Mouse (Mus musculus) midbrain, embryonic 14.5 days (tissue): ENCODE data around the gene Ubxn7. TPM values are rescaled to one million over a fixed set of nuclear protein-coding genes. Genes with fewer than 3 reads are reported as not detected.
"Not testable (repeated sequence)": the region's sequence is repeated elsewhere in the genome, so short reads cannot be mapped to it uniquely, and the experiment has no call there.

Experiments used
- ATAC-seq: fragments of 200-750 bp; cut with Nextera tagmentation; 2 replicates; pipeline ENCODE4 v1.8.0; 2017; ENCODE audit warnings: moderate number of reproducible peaks, moderate library complexity; ENCODE audit not compliant: low FRiP score, low TSS enrichment
- DNase-seq: peaks from one replicate; pipeline ENCODE4 v3.0.0-alpha.2; 2015
- H3K27ac ChIP-seq: fragments of 300-500 bp; sonication (generic); replicated peaks from 2 replicates; pipeline ENCODE4 v1.5.1; 2014; ENCODE audit warnings: mild to moderate bottlenecking, low read depth, low read length, moderate library complexity
- H3K27me3 ChIP-seq: fragments of 300-500 bp; sonication (generic); 2 replicates; pipeline ENCODE4 v1.6.1; 2014; ENCODE audit warnings: low read length, control low read depth, mixed read lengths; ENCODE audit not compliant: control insufficient read depth, insufficient read depth
- H3K36me3 ChIP-seq: fragments of 300-500 bp; sonication (generic); 2 replicates; pipeline ENCODE4 v1.6.1; 2014; ENCODE audit warnings: low read length, control low read depth; ENCODE audit not compliant: control insufficient read depth, insufficient read depth
- H3K4me1 ChIP-seq: fragments of 300-500 bp; sonication (generic); 2 replicates; pipeline ENCODE4 v1.6.1; 2014; ENCODE audit warnings: mild to moderate bottlenecking, antibody characterized with exemption, low read length, control low read depth; ENCODE audit not compliant: control insufficient read depth, insufficient read depth
- H3K4me2 ChIP-seq: fragments of 300-500 bp; sonication (generic); 2 replicates; pipeline ENCODE4 v1.6.1; 2014; ENCODE audit warnings: mild to moderate bottlenecking, low read length, moderate library complexity
- H3K4me3 ChIP-seq: fragments of 300-500 bp; sonication (generic); replicated peaks from 2 replicates; pipeline ENCODE4 v1.5.1; 2014; ENCODE audit warnings: low read depth, low read length
- H3K9ac ChIP-seq: fragments of 300-500 bp; sonication (generic); replicated peaks from 2 replicates; pipeline ENCODE4 v1.6.1; 2014; ENCODE audit warnings: mild to moderate bottlenecking, low read length, moderate library complexity
- H3K9me3 ChIP-seq: fragments of 300-500 bp; sonication (generic); 2 replicates; pipeline ENCODE4 v1.6.1; 2016; ENCODE audit warnings: low read length, control low read depth, mixed read lengths; ENCODE audit not compliant: control insufficient read depth
- WGBS: fragments of 180-500 bp; shearing (Covaris S2); extraction: QIAGEN DNeasy Blood & Tissue Kit; methylation state at CpG from one replicate; pipeline ENCODE4 v1.1.7; 2014; 5-methylcytosine and 5-hydroxymethylcytosine counted together
- polyA plus RNA-seq: library from polyadenylated mRNA; unstranded; fragments of >200 nt; fragmentation: Nextera tagmentation; extraction: Ambion mirVana; gene quantifications from 2 replicates; pipeline ENCODE4 v1.2.1, GENCODE M21; 2014

Gene Ubxn7
- polyA plus RNA-seq, result 29.1 and 30.0 TPM in 2 replicates

- WGBS, result under 1% methylated on average over 45 of the region's 52 CpGs
- H3K27me3 ChIP-seq, result no peaks in the 10 kb centered on the region
- peak within 1 kb of the TSS; percentile 68 for H3K4me2 ChIP-seq
- H3K27ac ChIP-seq, result peak within 1 kb of the TSS; percentile 94
- H3K9ac ChIP-seq, result peak within 1 kb of the TSS; percentile 95
- ATAC-seq (peak; percentile 97), DNase-seq (peak; percentile 99)
- no peaks in the 10 kb centered on the region for H3K36me3 ChIP-seq
- no peaks in the 10 kb centered on the region for H3K9me3 ChIP-seq
- H3K4me3 ChIP-seq, result peak within 1 kb of the TSS; percentile 99
- peaks cover 9% of the 10 kb centered on the region for H3K4me1 ChIP-seq
These were observed at the start of gene Ubxn7 for GRCm38 (mm10) chr16:32332040-32332555. TSS of gene Ubxn7 (plus strand) at chr16:32332257.

- Histone ChIP-seq H3K4me3 (no peak overlapping the region), H3K4me2 (no peak overlapping the region), H3K27me3 (no peaks in the 10 kb centered on the region), H3K36me3 (peaks cover 46% of the 10 kb centered on the region), H3K4me1 (peaks cover 23% of the 10 kb centered on the region), H3K9ac (no peak overlapping the region), H3K9me3 (no peaks in the 10 kb centered on the region), H3K27ac (no peak overlapping the region)
- ATAC-seq (no peak), DNase-seq (no peak)
These were observed 49.4 kb upstream of the Ubxn7 start for GRCm38 (mm10) chr16:32282608-32283007.

- peaks cover 54% of the 10 kb centered on the region for H3K36me3 ChIP-seq
- ATAC-seq, result no peak
These were observed 40.2 kb upstream of the Ubxn7 start for GRCm38 (mm10) chr16:32291821-32292220.

GRCm38 (mm10) chr16:32299617-32300016 lies 32.4 kb upstream of the Ubxn7 start:
- DNase-seq, ATAC-seq, H3K9ac ChIP-seq, H3K9me3 ChIP-seq, H3K4me1 ChIP-seq, H3K27me3 ChIP-seq, H3K4me2 ChIP-seq, H3K4me3 ChIP-seq, H3K27ac ChIP-seq: not testable (repeated sequence)
- H3K36me3 ChIP-seq, result peaks cover 51% of the 10 kb centered on the region
- 96% methylated on average over 4 of the region's 4 CpGs for WGBS

More at GRCm38 (mm10) chr16:32291821-32292220, 40.2 kb upstream of the Ubxn7 start:
- 99% methylated on average over 4 of the region's 4 CpGs for WGBS
- Histone ChIP-seq H3K27me3 (no peaks in the 10 kb centered on the region), H3K4me1 (no peaks in the 10 kb centered on the region), H3K9me3 (no peaks in the 10 kb centered on the region; the same call in 1 of the 2 replicates), H3K27ac (no peak overlapping the region), H3K4me2 (no peak overlapping the region), H3K4me3 (no peak overlapping the region), H3K9ac (no peak overlapping the region)
- no peak for DNase-seq

- H3K9me3 ChIP-seq, result no peaks in the 10 kb centered on the region
- no peak overlapping the region for H3K27ac ChIP-seq
- no peak overlapping the region for H3K4me2 ChIP-seq
- ATAC-seq (no peak), DNase-seq (no peak)
- H3K4me1 ChIP-seq, result no peaks in the 10 kb centered on the region
- 43% methylated on average over 1 of the region's 1 CpGs for WGBS
- H3K9ac ChIP-seq, result no peak overlapping the region
- H3K4me3 ChIP-seq, result no peak overlapping the region
- peaks cover 28% of the 10 kb centered on the region for H3K36me3 ChIP-seq
- no peaks in the 10 kb centered on the region for H3K27me3 ChIP-seq
These were observed 29.0 kb upstream of the Ubxn7 start for GRCm38 (mm10) chr16:32303046-32303445.

- no peak for ATAC-seq
- H3K4me3 ChIP-seq, result no peak overlapping the region
- no peaks in the 10 kb centered on the region for H3K4me1 ChIP-seq
- H3K9me3 ChIP-seq, result no peaks in the 10 kb centered on the region
- H3K4me2 ChIP-seq, result no peak overlapping the region
- no peak overlapping the region for H3K27ac ChIP-seq
- H3K9ac ChIP-seq, result no peak overlapping the region
- WGBS, result 94% methylated on average over 7 of the region's 7 CpGs
- no peak for DNase-seq
- H3K27me3 ChIP-seq, result no peaks in the 10 kb centered on the region
- H3K36me3 ChIP-seq, result peaks cover 20% of the 10 kb centered on the region
These were observed 28.2 kb upstream of the Ubxn7 start for GRCm38 (mm10) chr16:32303886-32304285.

GRCm38 (mm10) chr16:32311970-32312369 lies 20.1 kb upstream of the Ubxn7 start:
- no peaks in the 10 kb centered on the region for H3K36me3 ChIP-seq

GRCm38 (mm10) chr16:32312386-32312785 lies 19.7 kb upstream of the Ubxn7 start:
- WGBS, result 60% methylated on average over 5 of the region's 5 CpGs
- no peak for DNase-seq
- Histone ChIP-seq H3K27ac (no peak overlapping the region), H3K9me3 (no peaks in the 10 kb centered on the region), H3K4me1 (no peaks in the 10 kb centered on the region), H3K4me2 (no peak overlapping the region), H3K27me3 (no peaks in the 10 kb centered on the region), H3K9ac (no peak overlapping the region), H3K36me3 (no peaks in the 10 kb centered on the region), H3K4me3 (no peak overlapping the region)
- ATAC-seq, result no peak

More at GRCm38 (mm10) chr16:32311970-32312369, 20.1 kb upstream of the Ubxn7 start:
- H3K4me3 ChIP-seq, result no peak overlapping the region
- 77% methylated on average over 4 of the region's 4 CpGs for WGBS
- no peak overlapping the region for H3K4me2 ChIP-seq
- H3K9me3 ChIP-seq, result no peaks in the 10 kb centered on the region
- no peak for DNase-seq
- H3K4me1 ChIP-seq, result no peaks in the 10 kb centered on the region
- H3K9ac ChIP-seq, result no peak overlapping the region
- no peaks in the 10 kb centered on the region for H3K27me3 ChIP-seq
- no peak for ATAC-seq
- no peak overlapping the region for H3K27ac ChIP-seq

- Histone ChIP-seq H3K9me3 (no peaks in the 10 kb centered on the region), H3K27ac (no peak overlapping the region), H3K9ac (no peak overlapping the region), H3K36me3 (no peaks in the 10 kb centered on the region), H3K4me1 (no peaks in the 10 kb centered on the region), H3K27me3 (no peaks in the 10 kb centered on the region), H3K4me3 (no peak overlapping the region), H3K4me2 (no peak overlapping the region)
- ATAC-seq (no peak), DNase-seq (no peak)
- 77% methylated on average over 4 of the region's 4 CpGs for WGBS
These were observed 19.2 kb upstream of the Ubxn7 start for GRCm38 (mm10) chr16:32312859-32313258.
